Mouse (Mus musculus) CH12F3 (cell line): ENCODE measurements around the gene Eif5.
"Not testable (repeated sequence)": the region's sequence is repeated elsewhere in the genome, so short reads cannot be mapped to it uniquely, and the experiment has no call there.

Source experiments
- in situ Hi-C: fragments of 300-500 bp; cut with MboI; formaldehyde crosslinking; loops from 2 replicates; pipeline ENCODE4 v1.14.3; 2020; ENCODE audit warnings: low sequenced_read_pairs

Eif5 gene

GRCm38 (mm10) chr12:111537796-111538291 lies at the start of gene Eif5:
Gene Eif5 (plus strand): TSS chr12:111538016.
- in situ Hi-C loops, result no loop called here

- in situ Hi-C loops, result no loop called here
Measured at GRCm38 (mm10) chr12:111489261-111489865, 48.5 kb upstream of the Eif5 start.

DNA sequence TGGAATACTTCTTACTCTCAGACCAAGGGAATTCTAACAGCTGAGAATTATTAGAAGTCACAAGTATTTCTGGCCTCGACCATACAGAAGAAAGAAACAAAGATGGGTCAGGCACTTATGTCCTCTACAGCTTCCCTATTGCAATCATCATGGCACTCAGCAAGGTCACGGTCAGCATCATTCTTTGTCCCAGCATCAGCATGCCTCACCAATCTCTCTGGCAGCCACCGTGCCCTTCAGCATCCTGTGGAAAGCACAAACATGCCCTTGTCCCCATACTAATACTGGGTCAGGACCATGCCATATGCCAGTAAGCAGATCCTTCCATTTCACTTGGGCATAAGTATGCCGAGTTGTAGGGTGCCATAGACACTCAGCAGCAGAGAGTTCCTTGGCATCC lies 42.9 kb upstream of the Eif5 start:
- in situ Hi-C loops, result no loop called here

- in situ Hi-C loops, result no loop called here
Measured at GRCm38 (mm10) chr12:111497076-111497475, 40.7 kb upstream of the Eif5 start.

GRCm38 (mm10) chr12:111499617-111500016 lies 38.2 kb upstream of the Eif5 start:
- in situ Hi-C loops, result no loop called here

GRCm38 (mm10) chr12:111500725-111501124 lies 37.1 kb upstream of the Eif5 start:
- in situ Hi-C loops, result no loop called here

DNA sequence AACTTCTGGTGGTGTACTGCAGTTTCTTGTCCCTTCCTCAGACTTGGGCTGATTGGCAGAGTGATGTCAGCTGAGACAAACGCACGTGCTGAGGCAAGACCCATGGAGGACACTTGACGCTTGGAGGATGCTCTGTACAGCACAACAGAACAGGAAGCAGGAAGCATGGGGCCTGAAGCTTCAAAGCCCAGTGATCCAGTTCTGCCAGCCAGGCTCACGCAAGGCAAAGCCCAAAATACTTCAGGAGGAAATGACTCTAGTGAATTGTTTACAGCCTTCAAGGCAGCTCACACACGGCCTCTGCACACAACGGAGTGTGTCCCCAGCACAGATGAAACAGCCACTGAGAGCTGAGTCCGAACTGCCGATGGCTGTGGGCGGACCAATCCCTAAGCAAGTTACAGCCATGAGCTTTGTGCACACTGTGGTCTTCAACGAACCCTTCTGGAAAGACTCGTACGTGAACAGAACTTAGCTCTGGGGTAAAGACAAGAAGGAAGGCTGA lies 34.7 kb upstream of the Eif5 start:
- in situ Hi-C loops, result no loop called here

- in situ Hi-C loops, result no loop called here
Measured at GRCm38 (mm10) chr12:111503571-111503970, 34.2 kb upstream of the Eif5 start.

- in situ Hi-C loops, result no loop called here
Measured at GRCm38 (mm10) chr12:111504904-111505303, 32.9 kb upstream of the Eif5 start.

DNA sequence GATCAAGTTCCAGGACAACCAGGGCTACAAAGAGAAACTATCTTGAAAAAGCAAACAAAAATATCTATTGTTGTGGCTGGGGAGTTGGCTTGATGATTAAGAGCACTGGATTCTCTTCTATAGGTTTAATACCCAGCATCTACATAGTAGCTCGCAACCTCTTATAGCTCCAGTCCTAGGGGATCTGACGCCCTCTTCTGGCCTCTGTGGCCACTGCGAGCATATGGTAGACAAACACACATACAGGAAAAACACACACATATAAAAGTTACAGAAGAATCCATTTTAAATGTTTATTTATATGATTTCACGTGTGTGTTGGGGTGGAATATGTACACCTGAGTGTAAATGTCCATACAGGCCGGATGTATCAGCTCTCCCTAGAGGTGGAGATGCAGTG lies 30.8 kb upstream of the Eif5 start:
- in situ Hi-C loops, result no loop called here

DNA sequence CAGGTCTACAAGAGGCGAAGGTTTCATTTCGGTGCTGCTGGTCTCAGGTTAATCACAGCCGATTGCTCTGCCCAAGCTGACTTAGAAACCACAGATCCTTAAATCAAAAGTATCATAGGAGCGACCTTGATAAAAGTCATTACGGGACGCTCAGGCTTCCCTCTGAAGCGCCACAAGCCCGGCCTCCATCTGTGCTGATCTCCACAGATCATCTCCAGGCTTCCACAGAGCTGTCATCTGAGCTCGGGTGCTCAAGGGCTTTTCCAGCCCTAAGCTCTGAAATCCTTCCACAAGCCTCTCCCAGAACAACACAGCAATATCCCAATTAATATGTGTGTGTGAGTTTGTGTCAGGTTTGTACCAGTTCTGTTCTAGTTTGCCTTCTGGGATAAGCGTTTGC lies 29.9 kb upstream of the Eif5 start:
- in situ Hi-C loops, result no loop called here

DNA sequence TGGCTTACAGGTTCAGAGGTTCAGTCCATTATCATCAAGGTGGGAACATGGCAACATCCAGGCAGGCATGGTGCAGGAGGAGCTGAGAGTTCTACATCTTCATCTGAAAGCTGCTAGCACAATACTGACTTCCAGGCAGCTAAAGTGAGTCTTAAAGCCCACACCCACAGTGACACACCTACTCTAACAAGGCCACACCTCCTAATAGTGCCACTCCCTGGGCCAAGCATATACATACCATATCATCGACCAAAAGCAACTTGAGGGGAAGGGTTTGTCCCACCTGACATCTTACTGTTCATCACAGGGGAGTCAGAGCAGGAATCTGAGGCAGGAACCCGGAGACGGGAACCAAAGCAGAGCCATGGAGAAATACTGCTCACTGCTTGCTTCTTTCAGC lies 29.4 kb upstream of the Eif5 start:
- in situ Hi-C loops, result not testable (repeated sequence)

GRCm38 (mm10) chr12:111512572-111513063 lies 25.2 kb upstream of the Eif5 start:
- in situ Hi-C loops, result no loop called here

DNA sequence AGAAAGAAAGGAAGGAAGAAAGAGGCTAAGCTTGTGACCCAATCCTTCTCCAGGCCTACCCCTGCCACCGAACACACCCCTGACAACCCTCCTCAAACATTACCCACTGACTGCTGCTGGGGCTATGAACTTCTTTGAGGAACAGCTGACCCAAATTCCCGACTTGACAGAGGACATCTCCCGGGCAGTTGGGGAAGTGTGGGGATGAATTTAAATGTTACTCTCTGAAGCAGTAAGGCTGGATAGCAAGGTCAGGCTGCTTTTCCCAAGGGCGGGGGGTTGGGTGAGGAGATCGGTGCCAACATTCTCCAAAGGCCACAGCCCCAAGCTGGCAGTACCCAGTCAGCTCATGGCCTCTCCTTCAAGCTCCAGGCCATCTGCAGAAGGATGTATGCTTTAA lies 24.1 kb upstream of the Eif5 start:
- in situ Hi-C loops, result no loop called here

DNA sequence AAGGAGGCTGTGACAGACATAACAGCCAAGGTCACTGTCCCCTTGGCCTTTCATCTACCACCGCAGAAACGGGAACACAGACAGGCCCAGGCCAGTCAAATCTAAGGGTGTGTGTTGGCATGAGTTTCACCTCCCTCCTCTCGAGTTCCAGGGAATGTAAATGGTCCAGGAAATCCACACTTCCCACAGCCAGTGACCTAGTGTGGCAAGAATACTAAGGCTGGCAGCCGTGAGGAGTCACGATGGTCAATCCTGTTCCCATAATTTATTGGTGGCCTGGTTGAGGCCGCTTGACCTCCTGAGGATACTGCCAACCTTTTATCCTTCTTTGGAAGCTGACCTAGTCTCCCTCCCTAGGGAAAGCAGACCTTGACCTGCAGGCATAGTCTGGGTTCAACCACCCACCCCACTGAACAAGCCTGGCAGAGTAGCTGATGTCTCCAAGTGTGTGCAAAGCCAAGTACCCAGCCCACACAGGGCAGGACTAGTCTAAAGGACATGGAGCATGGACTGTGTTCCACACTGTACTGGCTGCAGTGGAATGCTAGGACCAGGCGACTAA lies 23.5 kb upstream of the Eif5 start:
- in situ Hi-C loops, result no loop called here

GRCm38 (mm10) chr12:111514874-111515649 lies 22.8 kb upstream of the Eif5 start:
- in situ Hi-C loops, result no loop called here

GRCm38 (mm10) chr12:111515920-111516319 lies 21.9 kb upstream of the Eif5 start:
- in situ Hi-C loops, result no loop called here

GRCm38 (mm10) chr12:111516826-111517225 lies 21.0 kb upstream of the Eif5 start:
- in situ Hi-C loops, result no loop called here

- in situ Hi-C loops, result no loop called here
Measured at GRCm38 (mm10) chr12:111517901-111518300, 19.9 kb upstream of the Eif5 start.

GRCm38 (mm10) chr12:111518391-111518790 lies 19.4 kb upstream of the Eif5 start:
- in situ Hi-C loops, result no loop called here

DNA sequence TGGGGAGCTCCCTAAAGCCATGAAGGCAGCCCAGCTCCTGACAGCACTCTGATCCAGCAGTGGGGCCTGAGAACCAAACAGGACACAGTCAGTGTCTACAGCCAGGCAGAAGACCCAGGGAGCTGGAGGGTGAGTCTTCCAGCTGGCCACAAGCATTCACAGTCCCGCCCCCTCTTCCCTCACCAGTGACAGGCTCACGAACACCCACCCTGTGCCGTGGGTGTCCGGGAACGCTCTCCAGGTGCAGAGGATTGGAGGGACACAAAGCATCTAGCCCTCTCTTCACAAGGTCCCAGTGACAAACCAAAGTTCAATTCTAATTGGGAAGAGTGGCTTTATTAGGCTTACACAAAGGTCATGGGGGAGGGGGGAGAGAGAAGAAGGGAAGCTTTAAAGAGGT lies 18.0 kb upstream of the Eif5 start:
- in situ Hi-C loops, result no loop called here

DNA sequence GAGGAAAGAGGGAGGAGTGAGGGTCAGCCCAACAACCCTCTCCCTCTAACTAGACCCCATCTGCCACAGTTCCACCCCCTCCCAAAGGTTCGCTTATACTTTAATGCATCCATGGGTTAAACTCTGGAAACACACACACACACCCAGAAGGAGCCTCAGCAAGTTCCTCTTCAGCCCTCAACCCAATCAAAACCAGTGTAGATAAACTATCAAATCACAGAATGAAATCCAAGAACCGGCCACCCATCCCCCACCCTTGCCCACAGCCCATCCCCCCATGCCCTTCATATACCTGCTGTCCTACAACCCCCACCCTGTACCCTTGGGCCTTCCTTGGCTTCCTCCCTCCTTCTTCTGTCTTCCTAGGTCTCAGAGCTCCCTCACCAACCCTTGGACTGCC lies 16.8 kb upstream of the Eif5 start:
- in situ Hi-C loops, result no loop called here
